Mouse (Mus musculus) gastrocnemius, adult 18-20 months (tissue): ENCODE measurements around the gene Cc2d2a. TPM values are rescaled to one million over a fixed set of nuclear protein-coding genes. Genes with fewer than 3 reads are reported as not detected.

Experiments
- DNase-seq: peaks from one replicate; pipeline ENCODE4 v3.0.0; 2021; ENCODE audit warnings: low spot score
- long read RNA-seq, 2 experiments: library from polyadenylated mRNA; stranded (forward); transcript quantifications; one replicate each; pipeline ENCODE4 v2.0.0; 2021
- total RNA-seq, 2 experiments: library from RNA; stranded (reverse); gene quantifications; 2 replicates each; pipeline ENCODE4 v1.2.3; 2021

Gene Cc2d2a
- 1 to 10 TPM; 4.0 to 5.7 TPM for total RNA-seq
- long read RNA-seq, experiment 1, partial matches to known transcripts: 0 of 1 reads
- long read RNA-seq, experiment 1, other reads (novel, unspliced or antisense): 1 of 1 reads
- long read RNA-seq, experiment 2: 0 reads

DNA sequence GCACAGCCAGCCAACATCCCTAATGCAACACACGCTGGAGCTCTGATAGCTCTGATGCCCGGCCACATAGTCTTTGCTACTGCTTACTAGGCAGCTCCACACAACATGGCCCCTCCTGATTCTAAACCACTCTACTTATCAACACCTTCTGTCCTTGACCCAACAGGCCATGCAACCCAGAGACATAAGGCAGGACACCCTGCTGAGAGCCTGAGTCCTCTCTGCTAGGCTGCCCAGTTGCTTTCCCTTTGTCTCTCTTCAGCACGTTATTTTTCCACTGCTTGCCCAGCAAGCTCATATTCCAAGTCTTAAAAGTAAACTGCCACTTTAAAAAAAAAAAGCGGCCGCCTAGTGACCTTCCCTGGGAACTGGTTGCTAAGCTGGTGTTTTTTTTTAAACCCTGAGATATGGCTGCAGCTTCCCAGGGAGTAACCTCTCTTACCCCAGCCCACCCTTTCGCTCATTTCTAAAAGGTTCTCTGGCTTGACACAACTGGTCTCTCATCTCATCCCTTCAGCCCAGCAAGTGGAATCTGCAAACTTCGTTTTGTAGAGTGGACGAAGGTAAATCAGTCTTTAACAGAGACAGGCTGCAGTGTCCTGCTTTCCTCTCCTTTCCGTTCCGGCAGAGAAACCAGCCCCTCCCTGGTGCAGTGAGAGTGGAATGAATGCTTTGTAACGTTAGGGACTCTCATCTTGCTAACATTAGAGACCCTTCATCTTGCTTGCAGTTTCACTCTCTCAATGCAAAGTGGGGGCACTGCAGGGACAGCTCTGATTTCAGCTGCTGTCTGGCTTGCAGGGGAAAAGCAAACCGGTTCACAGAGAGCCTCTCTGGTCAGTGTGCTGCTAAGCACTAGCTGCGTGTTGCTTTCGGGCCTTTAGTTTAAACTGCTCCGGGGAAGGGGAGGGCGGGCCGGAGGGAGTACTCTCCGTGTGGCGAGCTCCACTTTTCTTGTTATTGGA, at the start of gene Cc2d2a:
Gene Cc2d2a, plus strand, starts transcription at position 350 of the 965 bp plus-strand sequence.
- peak; percentile 22 for DNase-seq

DNA sequence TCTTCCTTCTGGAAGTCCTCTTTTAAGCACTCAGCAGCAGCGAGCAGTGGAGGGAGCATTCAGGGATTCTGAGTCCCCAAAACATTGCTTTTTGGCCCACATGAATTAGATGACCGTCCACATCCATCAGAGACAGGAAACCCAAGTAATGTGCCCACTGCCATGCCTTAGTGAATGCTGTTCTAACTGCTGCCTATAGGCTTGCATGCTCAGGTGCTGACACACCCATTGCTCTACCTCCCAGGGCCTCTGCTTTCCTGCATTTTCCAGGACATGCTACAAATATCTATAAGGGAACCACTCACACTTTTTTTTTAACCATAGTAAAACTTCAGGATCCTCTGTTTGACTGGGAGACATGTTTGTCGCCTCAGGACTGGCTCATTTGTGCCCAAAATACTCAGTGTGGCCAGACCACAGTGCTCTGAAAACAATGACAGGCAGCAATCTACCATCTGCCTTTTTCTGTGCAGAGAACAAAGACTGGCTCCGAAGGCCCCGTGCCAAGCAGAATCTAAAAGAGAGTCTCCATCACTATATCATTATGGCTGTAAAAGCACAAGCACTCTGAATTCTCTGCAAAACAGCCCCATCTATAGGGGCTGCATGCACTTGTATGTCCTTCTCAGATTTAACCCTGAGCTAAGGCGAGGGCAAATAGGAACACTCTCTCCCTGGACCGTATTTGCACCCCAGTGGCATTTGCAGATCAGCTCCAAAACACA, 40.4 kb upstream of the Cc2d2a start:
- no peak for DNase-seq

- no peak for DNase-seq
Observed at GRCm38 (mm10) chr5:43625407-43625806, 36.7 kb upstream of the Cc2d2a start.

- DNase-seq: no peak
Observed at GRCm38 (mm10) chr5:43634071-43634601, 28.0 kb upstream of the Cc2d2a start.

GRCm38 (mm10) chr5:43634602-43635081, 27.5 kb upstream of the Cc2d2a start:
- no peak for DNase-seq

DNA sequence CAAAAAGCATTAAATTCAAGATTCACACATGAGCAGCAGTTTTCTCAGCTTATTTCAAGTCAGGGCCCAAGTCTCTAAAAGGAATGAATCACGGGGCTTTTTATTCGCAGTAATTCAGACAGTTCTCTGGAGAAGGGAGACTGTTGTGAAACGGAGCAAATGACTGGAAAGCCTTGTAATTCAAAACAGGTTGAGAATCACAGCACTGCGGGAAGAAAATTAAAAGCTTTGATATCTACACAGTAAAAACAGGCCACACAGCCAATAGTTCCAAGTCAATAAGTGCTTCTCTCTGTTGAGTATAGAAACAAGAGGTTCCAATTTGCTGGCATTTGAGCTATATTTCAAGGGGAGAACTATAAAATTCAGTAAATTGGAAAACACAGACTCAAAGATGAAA, 17.1 kb upstream of the Cc2d2a start:
- DNase-seq: no peak

DNA sequence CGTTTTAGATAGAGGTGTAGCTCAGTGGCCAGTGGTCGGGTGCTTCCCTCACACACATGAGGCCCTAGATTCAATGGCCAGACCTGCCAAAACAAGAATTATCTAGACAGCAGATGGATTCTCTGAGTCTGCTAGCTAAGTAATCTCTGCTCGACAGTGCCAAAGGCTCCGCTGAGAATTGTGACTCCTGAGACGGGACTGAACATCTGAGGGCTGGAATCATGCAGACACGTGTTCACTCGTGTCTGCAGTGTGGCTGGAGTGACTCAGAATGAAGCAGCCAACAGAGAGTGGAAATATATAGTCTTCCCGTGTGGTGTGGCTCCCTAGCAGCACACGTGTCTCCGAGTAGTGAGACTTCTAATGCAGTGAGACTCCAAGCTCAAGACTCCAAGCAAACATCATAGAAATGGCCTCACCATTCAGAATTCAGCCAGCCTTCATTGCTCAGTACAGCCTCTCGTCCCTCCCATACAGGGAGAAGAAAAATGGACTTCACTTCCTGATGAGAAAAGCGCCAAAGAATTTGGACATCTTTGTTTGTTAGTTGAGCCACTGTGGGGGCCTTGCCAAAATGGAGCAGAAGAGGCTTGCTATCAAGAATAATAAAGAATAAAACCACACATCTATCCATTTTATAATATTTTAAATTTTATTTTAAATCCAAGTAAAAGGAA, 14.9 kb upstream of the Cc2d2a start:
- no peak for DNase-seq

DNA sequence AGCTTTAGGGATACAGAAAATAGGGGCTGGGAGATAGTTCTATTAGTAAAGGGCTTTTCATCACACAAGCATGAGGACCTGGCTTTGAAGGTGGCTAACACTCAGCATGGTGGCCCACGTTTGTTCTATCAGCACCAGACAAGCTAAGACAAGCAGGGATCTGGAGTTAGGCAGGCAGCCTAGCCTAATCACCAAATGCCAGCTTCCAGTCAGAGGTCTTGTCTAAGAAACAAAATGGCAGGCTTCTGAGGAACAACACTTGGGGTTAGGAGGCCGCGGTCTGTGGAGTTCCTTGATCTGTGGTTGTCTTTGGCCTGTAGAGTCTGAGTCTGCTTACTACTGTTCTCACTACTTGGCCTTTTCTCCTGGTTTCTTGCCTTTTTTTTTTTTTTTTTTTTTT, 648 bp upstream of the Cc2d2a start:
- no peak for DNase-seq

GRCm38 (mm10) chr5:43663531-43663930, 1.4 kb downstream of the Cc2d2a start:
- DNase-seq: no peak

- DNase-seq: peak; percentile 40
Observed at GRCm38 (mm10) chr5:43665144-43665543, 3.0 kb downstream of the Cc2d2a start.

DNA sequence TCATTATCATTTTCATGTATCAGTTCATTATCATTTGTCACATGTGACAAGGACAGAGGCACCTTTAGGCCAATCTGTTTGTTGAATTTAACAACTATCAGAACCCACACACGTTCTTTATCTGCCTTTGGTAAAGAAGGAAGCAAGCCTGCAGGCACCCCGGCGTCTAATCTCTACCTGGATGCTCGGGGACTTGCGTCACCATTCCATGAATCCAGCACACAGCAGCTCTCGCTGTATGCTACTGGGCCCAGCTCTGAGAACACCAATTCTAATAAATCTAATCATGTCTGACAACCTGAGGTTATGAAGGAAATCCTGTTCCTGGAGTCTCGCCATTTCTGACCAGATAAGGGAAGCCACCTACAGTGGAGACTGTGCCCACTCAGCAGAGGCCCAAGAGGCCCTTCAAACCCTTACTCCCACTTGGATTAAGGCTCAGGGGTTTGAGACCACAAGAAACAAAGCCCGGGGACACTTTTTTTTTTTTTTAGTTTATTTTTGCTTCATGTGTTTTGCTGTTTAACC, 7.0 kb downstream of the Cc2d2a start:
- no peak for DNase-seq

- peak; percentile 76 for DNase-seq
Observed at GRCm38 (mm10) chr5:43672177-43672911, 10.2 kb downstream of the Cc2d2a start.

DNA sequence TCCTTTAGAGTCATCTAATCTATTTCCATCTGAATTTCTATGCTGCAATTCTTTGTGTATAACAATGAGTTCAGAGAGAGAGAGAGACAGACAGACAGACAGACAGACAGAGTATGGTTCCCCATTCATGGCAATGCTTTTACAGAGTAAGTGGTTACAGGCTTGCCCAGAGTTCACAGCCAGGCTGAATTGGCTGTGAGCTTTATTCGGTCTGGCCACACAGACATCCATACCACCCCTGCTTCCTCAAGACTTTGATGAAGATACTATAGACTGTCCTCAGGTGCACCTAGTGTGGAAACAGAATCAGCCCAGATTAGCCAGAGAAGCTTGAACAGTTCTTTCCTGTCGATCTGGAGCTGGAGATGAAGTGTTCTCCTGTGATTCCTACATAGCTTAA, 10.9 kb downstream of the Cc2d2a start:
- no peak for DNase-seq

- DNase-seq: no peak
Observed at GRCm38 (mm10) chr5:43685466-43685865, 23.3 kb downstream of the Cc2d2a start.

- DNase-seq: no peak
Observed at GRCm38 (mm10) chr5:43692489-43692888, 30.3 kb downstream of the Cc2d2a start.

GRCm38 (mm10) chr5:43697133-43697532, 35.0 kb downstream of the Cc2d2a start:
- no peak for DNase-seq

- DNase-seq: no peak
Observed at GRCm38 (mm10) chr5:43699240-43699639, 37.1 kb downstream of the Cc2d2a start.

- no peak for DNase-seq
Observed at GRCm38 (mm10) chr5:43721538-43722451, 59.6 kb downstream of the Cc2d2a start.

DNA sequence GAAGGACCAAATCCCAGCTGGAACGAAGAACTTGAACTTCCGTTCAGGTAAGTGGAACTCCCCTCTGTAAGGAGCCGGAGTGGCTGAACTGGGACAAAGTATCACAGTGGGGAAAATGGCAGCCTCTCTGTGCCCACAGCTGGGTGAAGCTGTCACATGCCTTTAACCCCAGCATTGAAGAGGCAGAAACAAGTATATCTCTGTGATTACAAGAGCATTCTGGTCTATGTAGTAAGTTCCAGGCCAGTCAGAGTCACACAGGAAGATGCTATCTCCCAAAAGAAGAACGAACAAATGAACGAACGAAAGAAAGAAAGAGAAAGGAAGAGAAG, 60.3 kb downstream of the Cc2d2a start:
- no peak for DNase-seq
